Mouse (Mus musculus) heart, embryonic 13.5 days (tissue): ENCODE measurements around the gene Dnm3. TPM values are rescaled to one million over a fixed set of nuclear protein-coding genes. Genes with fewer than 3 reads are reported as not detected.

ENCODE experiments used
- ATAC-seq: fragments of 200-750 bp; cut with Nextera tagmentation; 2 replicates; pipeline ENCODE4 v1.8.0; 2017; ENCODE audit warnings: moderate TSS enrichment; ENCODE audit not compliant: insufficient number of reproducible peaks, low FRiP score, low TSS enrichment; ENCODE audit errors: extremely low read depth
- H3K27ac ChIP-seq: fragments of 300-500 bp; sonication (generic); replicated peaks from 2 replicates; pipeline ENCODE4 v1.5.1; 2015; ENCODE audit warnings: moderate library complexity, mild to moderate bottlenecking, inconsistent platforms
- H3K27me3 ChIP-seq: fragments of 300-500 bp; sonication (generic); replicated peaks from 2 replicates; pipeline ENCODE4 v1.6.1; 2015; ENCODE audit warnings: mild to moderate bottlenecking, inconsistent platforms
- H3K36me3 ChIP-seq: fragments of 300-500 bp; sonication (generic); 2 replicates; pipeline ENCODE4 v1.6.1; 2015; ENCODE audit warnings: mild to moderate bottlenecking, inconsistent platforms
- H3K4me1 ChIP-seq: fragments of 300-500 bp; sonication (generic); 2 replicates; pipeline ENCODE4 v1.6.1; 2015; ENCODE audit warnings: inconsistent platforms
- H3K4me2 ChIP-seq: fragments of 300-500 bp; sonication (generic); 2 replicates; pipeline ENCODE4 v1.6.1; 2015; ENCODE audit warnings: inconsistent platforms, mild to moderate bottlenecking, moderate library complexity
- H3K4me3 ChIP-seq: fragments of 300-500 bp; sonication (generic); 2 replicates; pipeline ENCODE4 v1.5.1; 2015; ENCODE audit warnings: moderate library complexity, mild to moderate bottlenecking, inconsistent platforms
- H3K9ac ChIP-seq: fragments of 300-500 bp; sonication (generic); 2 replicates; pipeline ENCODE4 v1.6.1; 2015; ENCODE audit warnings: inconsistent platforms, mild to moderate bottlenecking, moderate library complexity
- H3K9me3 ChIP-seq: fragments of 300-500 bp; sonication (generic); 2 replicates; pipeline ENCODE4 v1.6.1; 2016; ENCODE audit warnings: inconsistent platforms
- WGBS: fragments of 180-500 bp; shearing (Covaris S2); methylation state at CpG from one replicate; pipeline ENCODE4 v1.1.7; 2015; ENCODE audit warnings: mixed read lengths; 5-methylcytosine and 5-hydroxymethylcytosine counted together
- polyA plus RNA-seq: library from polyadenylated mRNA; unstranded; fragments of >200 nt; fragmentation: Nextera tagmentation; extraction: Ambion mirVana; gene quantifications from 2 replicates; pipeline ENCODE4 v1.2.1, GENCODE M21; 2015

Dnm3 gene
- polyA plus RNA-seq, 1 experiment from 2014 or later: 1.3 TPM

- Histone ChIP-seq H3K4me1 (peaks cover 7% of the 10 kb centered on the region), H3K9ac (no peak overlapping the region), H3K36me3 (no peaks in the 10 kb centered on the region), H3K27me3 (no peaks in the 10 kb centered on the region), H3K4me3 (no peak overlapping the region), H3K4me2 (no peak overlapping the region), H3K27ac (no peak overlapping the region), H3K9me3 (no peaks in the 10 kb centered on the region)
- no peak for ATAC-seq
- WGBS: 81% methylated on average over 8 of the region's 8 CpGs
These were observed 344.8 kb downstream of the Dnm3 start for GRCm38 (mm10) chr1:162132908-162133641.

GRCm38 (mm10) chr1:162126856-162127792 lies 350.7 kb downstream of the Dnm3 start:
- H3K4me2 ChIP-seq: no peak overlapping the region
- ATAC-seq: no peak
- H3K27ac ChIP-seq: no peak overlapping the region
- no peak overlapping the region for H3K4me3 ChIP-seq
- WGBS: 68% methylated on average over 8 of the region's 8 CpGs
- no peaks in the 10 kb centered on the region for H3K36me3 ChIP-seq
- no peak overlapping the region for H3K9ac ChIP-seq
- H3K4me1 ChIP-seq: peaks cover 5% of the 10 kb centered on the region; the same call in 1 of the 2 replicates
- no peaks in the 10 kb centered on the region for H3K9me3 ChIP-seq
- H3K27me3 ChIP-seq: no peaks in the 10 kb centered on the region

DNA sequence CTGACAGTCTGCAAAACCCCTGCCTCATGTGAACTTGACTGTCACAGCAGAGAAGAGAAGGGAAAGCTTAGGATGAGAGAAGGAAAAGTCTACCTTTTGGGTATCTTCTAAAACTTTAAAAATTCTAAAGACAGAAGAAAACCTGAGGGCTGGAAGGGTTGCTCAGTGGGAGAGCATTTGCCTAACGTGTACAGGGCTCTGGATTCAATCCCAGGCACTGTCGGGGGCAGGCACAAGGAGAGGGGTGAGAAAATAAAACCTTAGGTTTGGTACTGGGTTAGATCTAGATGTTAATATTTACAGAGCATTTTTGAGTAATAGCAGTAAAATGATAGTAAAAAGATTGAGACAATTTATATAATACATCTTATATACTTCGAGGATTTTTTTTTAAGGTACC lies 353.4 kb downstream of the Dnm3 start:
- Histone ChIP-seq H3K4me3 (no peak overlapping the region), H3K27me3 (no peaks in the 10 kb centered on the region), H3K9ac (no peak overlapping the region), H3K27ac (no peak overlapping the region), H3K4me2 (no peak overlapping the region), H3K9me3 (no peaks in the 10 kb centered on the region), H3K4me1 (peaks cover 5% of the 10 kb centered on the region; the same call in 1 of the 2 replicates), H3K36me3 (no peaks in the 10 kb centered on the region)
- ATAC-seq: no peak
- WGBS: 67% methylated on average over 3 of the region's 3 CpGs

DNA sequence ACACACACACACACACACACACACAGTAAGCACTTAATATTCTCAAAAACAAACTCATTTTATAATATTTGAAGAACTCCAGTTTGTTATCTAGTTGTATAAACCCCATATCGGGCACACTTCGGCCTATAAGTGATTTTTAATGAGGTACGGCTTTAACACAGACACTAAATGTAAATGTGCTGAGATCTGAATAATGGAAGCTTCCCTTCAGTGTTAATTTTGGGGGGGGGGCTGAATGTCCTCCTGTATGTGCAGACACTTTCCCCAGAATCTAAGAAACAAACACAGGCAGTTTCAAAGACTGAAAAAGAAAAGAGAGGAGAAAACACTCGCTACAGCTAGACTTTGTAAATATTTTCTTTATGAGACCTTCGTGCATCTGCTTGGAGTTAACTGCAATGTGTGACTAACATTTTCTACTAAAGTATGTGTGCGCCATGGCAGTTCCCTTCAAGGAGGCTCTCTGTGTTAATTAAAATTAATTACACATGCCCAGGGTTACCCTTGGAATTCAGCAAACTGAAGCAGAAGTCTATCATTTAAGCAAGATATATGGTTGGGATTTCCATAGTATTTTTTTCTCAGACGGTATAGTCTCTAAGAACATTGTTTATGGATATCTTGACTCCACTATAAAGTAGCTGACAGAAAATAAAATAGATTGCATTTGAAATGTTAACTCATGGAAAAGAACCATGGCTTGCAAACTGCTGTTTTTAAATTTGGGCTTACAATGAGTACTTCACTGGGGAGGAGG lies 356.2 kb downstream of the Dnm3 start:
- H3K36me3 ChIP-seq: no peaks in the 10 kb centered on the region
- WGBS: 75% methylated on average over 7 of the region's 7 CpGs
- H3K4me1 ChIP-seq: peaks cover 5% of the 10 kb centered on the region; the same call in 1 of the 2 replicates
- no peak overlapping the region for H3K9ac ChIP-seq
- no peak for ATAC-seq
- no peak overlapping the region for H3K4me3 ChIP-seq
- no peak overlapping the region for H3K4me2 ChIP-seq
- H3K27me3 ChIP-seq: no peaks in the 10 kb centered on the region
- no peak overlapping the region for H3K27ac ChIP-seq
- H3K9me3 ChIP-seq: no peaks in the 10 kb centered on the region

DNA sequence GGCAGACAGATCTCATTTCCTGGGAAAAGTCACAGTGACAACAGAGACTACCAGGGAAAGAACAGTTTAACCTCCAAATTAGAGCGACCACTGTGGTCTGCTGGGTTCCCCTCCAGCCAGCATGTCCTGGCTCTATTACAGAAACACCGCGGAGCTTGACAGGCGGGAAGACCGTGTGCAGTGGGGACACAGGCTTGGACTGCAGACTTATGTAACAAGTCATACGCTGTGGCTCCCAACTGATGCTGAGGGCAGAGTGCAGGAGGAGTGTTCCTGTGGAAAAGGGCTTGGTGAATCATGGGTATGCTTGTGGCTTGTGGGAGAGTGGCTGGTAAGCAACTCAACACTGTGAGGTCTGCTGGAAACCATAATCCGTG lies 368.4 kb downstream of the Dnm3 start:
- Histone ChIP-seq H3K36me3 (no peaks in the 10 kb centered on the region), H3K4me1 (peaks cover 7% of the 10 kb centered on the region; the same call in 1 of the 2 replicates), H3K27me3 (no peaks in the 10 kb centered on the region), H3K4me2 (no peak overlapping the region), H3K27ac (peak overlapping the region; percentile 28; the same call in 1 of the 2 replicates), H3K4me3 (no peak overlapping the region), H3K9ac (no peak overlapping the region), H3K9me3 (no peaks in the 10 kb centered on the region)
- WGBS: 61% methylated on average over 7 of the region's 7 CpGs
- no peak for ATAC-seq

DNA sequence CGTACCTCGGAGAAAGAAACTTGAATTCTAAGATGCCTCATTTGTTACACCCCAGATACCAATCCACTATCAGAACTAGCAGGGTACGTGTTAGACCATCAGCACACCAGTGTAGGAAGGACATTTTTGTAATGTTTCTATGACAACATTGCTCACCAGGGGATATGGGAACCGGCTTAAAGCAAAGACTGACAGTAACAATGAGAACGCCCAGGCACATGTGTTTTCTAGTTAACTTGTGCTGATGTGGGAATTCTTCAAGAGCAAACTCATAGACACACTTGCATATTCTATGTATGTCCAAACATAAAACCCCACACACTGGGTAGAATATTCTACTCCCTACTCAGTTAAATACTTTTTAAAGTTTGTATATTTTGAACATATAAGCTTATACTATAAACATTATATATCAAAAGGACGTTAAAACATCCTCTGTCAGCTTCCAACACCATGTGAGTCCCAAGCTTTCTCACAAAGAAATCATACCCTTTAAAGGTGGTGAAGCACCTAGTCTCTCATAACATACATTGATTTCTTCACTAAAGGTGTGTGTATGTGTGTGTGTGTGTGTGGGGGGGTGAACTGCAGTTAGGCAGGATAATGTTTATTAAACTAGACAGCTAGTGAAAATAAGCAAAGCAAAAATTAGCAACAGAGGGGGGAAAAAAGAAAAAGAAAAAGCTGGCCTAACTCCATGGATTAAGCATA lies 369.0 kb downstream of the Dnm3 start:
- Histone ChIP-seq H3K27me3 (no peaks in the 10 kb centered on the region), H3K4me2 (no peak overlapping the region), H3K4me1 (peaks cover 7% of the 10 kb centered on the region; the same call in 1 of the 2 replicates), H3K9ac (no peak overlapping the region), H3K36me3 (no peaks in the 10 kb centered on the region), H3K9me3 (no peaks in the 10 kb centered on the region), H3K4me3 (no peak overlapping the region), H3K27ac (peak overlapping the region; percentile 28; the same call in 1 of the 2 replicates)
- no peak for ATAC-seq
- WGBS: 61% methylated on average over 6 of the region's 6 CpGs

DNA sequence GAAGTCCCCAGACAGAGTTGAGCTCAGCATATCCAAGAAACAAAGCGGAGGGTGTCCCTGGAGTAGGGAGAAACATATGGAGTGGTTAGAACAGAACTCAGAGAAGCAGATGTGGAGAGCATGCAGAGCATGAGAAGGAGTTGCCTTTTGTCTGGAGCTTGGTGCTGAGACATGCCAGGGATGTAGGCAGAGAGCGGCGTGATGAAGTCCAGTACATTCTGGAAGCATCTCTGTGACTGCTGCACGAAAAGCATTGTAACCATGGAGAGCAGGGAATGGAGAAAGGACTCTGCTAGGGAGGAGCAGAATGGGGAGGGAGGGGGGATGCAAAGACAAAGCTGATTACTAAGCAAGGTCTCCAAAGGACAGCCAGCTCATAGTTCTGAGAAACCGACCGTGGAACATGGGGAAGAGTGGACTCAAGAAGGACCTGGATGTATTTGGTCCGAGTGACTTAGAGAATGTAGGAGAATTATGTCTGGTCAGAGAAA lies 369.6 kb downstream of the Dnm3 start:
- 66% methylated on average over 7 of the region's 7 CpGs for WGBS
- Histone ChIP-seq H3K27me3 (no peaks in the 10 kb centered on the region), H3K4me3 (no peak overlapping the region), H3K9me3 (no peaks in the 10 kb centered on the region), H3K36me3 (no peaks in the 10 kb centered on the region), H3K27ac (0 out of 2 replicates have a peak overlapping the region, but pooled peaks have one; percentile 5), H3K4me2 (no peak overlapping the region), H3K9ac (no peak overlapping the region), H3K4me1 (peaks cover 7% of the 10 kb centered on the region; the same call in 1 of the 2 replicates)
- ATAC-seq: no peak

GRCm38 (mm10) chr1:162107011-162107606 lies 370.7 kb downstream of the Dnm3 start:
- H3K4me1 ChIP-seq: peaks cover 7% of the 10 kb centered on the region; the same call in 1 of the 2 replicates
- H3K4me3 ChIP-seq: no peak overlapping the region
- H3K9ac ChIP-seq: no peak overlapping the region
- H3K9me3 ChIP-seq: no peaks in the 10 kb centered on the region
- no peak overlapping the region for H3K4me2 ChIP-seq
- H3K27ac ChIP-seq: no peak overlapping the region
- no peak for ATAC-seq
- 76% methylated on average over 4 of the region's 4 CpGs for WGBS
- no peaks in the 10 kb centered on the region for H3K27me3 ChIP-seq
- H3K36me3 ChIP-seq: no peaks in the 10 kb centered on the region

DNA sequence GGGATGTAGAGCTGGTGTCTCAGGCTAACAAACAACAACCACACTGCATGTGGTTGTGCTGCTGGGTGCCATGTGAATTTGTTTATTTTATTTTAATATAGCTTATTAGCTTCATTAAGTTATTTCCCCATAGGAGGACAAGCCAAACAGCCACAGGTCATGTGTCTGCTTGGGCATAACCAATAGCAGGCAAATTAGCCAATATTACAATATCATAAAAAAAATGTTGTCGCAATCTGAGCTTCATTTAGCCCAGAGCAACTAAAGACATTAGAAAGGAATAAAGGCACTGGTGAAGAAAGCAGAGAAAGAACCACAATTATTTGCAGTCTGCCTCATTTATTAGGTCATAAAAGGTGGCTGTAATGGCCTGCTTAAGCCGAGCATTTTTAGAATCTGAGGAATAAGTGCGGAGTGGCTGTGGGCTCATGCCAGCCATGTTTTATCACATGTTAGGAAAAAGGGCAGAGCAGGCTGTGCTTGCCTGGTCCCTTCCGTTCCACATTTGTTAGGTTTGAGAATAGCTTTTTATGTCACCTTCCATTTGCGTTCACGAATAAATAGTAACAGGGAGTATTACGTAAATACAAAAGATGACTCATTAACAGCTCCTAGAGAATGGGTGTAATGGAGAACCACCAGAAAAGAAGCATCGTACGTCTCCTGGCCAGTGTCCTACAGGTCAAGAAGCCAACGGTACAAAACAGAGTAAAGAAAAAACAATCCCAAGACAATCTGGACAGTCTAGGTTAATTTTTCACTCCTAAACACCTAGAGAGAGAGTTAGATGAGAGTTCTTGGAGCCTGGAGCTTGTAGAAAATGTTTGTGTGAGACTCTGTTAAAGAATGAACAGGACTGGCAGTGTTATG lies 376.6 kb downstream of the Dnm3 start:
- Histone ChIP-seq H3K36me3 (no peaks in the 10 kb centered on the region), H3K27me3 (no peaks in the 10 kb centered on the region), H3K4me2 (no peak overlapping the region), H3K4me3 (no peak overlapping the region), H3K9ac (no peak overlapping the region), H3K4me1 (peaks cover 9% of the 10 kb centered on the region), H3K27ac (peak overlapping the region; percentile 33; the same call in 1 of the 2 replicates), H3K9me3 (no peaks in the 10 kb centered on the region)
- 80% methylated on average over 10 of the region's 10 CpGs for WGBS
- ATAC-seq: no peak
